Mouse (Mus musculus) layer of hippocampus, postnatal 14 days (tissue): ENCODE results near the gene Sowahb. TPM values are rescaled to one million over a fixed set of nuclear protein-coding genes. Genes with fewer than 3 reads are reported as not detected.

ENCODE experiments used
- DNase-seq, 2 experiments: peaks; one replicate each; pipeline ENCODE4 v3.0.0; 2021 to 2022; ENCODE audit warnings: low spot score in 2 of 2, mixed read lengths in 1 of 2
- long read RNA-seq, 2 experiments: library from polyadenylated mRNA; stranded (forward); transcript quantifications; one replicate each; pipeline ENCODE4 v2.0.0; 2021
- total RNA-seq, 2 experiments: library from RNA; stranded (reverse); gene quantifications; 2 replicates each; pipeline ENCODE4 v1.2.3; 2021

Sowahb gene
- total RNA-seq: 1 to 10 TPM in 1 of 2 experiments, under 1 TPM in 1; 0.46 to 1.0 TPM
- long read RNA-seq, experiment 1: 0 reads
- long read RNA-seq, experiment 2: 0 reads

DNA sequence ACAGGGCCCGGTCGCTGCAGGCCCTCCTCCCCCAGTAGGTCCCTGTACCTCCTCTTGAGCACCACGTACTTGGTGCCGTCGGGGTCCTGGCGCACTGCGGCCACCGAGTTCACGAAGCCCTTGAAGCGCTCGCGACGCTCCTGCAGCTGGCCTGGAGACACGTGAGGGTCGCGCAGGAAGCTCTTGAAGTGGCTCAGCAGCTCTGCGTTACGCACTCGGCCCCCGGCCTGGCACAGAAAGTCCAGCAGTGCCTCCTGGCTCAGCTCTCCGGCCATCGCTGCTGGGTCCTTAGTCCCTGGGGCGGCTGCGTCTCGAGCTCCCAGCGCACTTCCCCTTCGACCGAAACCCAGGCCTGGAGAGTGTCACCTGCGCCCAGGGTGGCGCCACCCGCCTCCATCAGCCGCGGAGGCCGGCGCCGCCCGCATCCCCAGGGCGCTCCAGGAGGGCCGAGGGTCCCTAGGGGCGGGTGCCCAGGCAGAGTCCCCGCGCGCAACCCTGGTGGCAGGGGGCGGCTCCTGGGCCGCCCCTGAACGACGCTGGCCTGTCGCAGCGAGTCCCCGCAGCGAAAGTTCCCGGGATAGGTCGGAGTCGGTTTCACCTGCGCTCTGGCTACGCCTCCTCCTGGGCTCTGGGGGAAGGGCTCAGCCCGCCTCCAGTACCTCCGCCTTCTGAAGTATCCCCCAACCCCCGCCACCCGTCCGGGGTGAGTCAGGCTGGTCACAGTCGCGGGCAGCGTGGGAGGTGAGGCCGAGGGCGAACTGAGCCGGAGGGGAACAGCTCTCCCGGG, at the start of gene Sowahb:
TSS of gene Sowahb (minus strand) at position 439 of the 787 bp plus-strand sequence.
- no peak for DNase-seq

DNA sequence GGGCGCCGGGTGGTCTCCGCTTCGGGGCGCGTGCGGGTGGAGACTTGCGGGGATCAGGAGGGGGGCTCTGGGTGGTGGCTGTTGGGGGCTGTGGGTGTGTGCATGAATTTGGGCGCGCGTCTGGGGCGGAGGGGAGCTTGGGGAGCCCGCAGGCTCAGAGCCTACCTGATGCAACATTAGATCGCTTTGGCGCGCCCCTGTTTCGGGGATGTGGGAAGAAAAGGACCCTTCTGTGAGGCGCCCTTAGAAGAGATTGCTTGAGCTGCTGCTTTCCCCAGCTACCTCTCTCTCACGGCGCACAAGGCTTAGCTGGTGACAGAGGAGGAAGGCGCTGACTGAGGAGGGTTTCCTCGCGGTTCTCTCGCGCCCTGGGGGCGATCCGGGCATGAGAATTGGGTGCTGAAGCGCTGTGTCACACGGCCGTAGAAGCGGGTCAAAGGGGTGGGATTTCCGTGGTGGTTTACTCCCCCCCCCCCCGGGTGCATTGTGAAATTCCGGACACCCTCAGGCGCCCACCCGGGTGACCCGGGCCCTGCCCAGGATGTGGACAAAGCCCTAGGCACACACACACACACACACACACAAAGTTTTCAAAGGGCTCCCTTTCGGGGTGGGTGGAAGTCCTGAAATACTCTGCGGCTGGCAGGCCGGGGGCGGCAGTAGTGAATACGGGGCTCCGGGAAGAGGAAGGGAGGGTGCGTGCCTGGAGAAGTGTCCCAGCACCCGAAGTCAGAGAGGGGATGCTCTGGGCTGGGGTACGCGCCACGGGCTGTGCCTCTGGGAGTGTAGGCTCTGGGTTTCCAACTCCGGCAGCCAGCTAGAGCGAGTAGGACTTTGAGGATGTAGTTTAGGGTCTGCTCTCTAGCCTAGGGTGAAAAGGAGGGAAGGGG, 49.1 kb upstream of the Sowahb start:
- peak in 1 of 2 experiments; percentile 35 for DNase-seq

DNA sequence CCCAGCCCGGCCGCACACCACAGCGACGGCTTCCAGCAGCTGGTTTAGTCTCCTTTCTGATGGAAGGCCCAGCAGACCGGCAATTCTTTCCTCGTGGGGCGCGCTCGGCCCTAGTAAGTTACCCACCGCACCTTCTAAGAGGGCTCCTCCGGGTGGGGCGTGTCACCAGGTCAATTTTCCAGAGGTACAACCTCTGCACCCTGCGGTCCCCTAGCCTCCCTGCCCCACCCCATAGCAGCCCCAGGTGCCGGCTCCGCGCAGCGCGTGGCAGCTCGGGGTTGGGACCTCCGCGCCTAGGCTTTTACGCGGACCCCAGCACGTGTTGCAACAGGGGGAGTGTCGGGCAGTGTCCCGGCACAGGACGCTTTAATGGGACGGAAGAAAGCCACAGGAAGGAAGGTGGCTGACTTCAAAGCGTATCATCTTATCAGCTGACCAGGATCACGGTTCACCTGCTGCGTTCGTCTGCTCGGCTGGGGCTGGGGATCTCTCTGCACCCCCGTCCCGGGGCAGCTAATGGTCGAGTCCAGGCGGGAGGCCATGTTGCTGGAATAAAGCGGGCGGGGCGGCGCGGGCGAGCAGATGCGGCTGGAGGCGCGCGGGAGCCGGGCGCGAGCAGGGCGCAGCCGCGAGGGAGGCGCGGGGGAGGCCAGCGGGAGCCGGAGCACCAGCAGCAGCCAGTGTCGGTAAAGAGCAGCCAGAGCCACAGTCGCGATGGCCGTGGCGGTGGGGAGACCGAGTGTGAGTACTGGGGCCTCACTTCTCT, 48.2 kb upstream of the Sowahb start, which contains the start of gene Sept11:
TSS of gene Sept11 (plus strand) at position 581 of the 766 bp plus-strand sequence.
- peak; percentile 94 to 97 for DNase-seq

DNA sequence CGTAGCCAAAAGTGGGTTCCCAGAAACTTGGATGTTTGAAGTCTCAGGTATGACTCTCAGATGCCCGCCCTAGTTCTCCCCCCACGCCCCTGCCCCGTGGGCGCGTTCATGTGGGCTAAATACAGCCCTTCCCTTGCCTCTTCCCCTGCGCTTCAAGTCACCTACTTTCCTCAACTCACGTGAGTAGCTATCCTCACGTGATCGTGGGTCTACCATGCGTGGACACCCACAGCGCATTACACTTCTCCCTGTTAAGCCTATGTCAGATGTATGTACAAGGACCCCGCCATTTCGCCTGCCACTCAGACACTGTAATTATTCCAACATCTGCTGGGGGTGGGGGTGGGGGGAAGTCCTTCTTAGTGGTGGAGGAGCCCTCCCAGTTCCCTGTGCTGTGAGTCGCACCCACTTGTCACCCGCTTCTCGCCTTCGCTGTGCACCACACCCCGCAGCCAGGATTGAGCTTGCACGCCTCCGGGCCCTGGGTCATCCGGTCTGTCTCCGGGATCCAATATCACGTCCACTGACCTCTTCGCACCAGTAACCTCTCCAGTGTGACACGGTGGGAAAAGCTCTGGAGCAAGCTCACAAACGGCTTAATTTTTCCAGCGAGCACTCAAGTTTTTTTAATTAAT, 47.4 kb upstream of the Sowahb start:
- DNase-seq: peak in 1 of 2 experiments; percentile 31

DNA sequence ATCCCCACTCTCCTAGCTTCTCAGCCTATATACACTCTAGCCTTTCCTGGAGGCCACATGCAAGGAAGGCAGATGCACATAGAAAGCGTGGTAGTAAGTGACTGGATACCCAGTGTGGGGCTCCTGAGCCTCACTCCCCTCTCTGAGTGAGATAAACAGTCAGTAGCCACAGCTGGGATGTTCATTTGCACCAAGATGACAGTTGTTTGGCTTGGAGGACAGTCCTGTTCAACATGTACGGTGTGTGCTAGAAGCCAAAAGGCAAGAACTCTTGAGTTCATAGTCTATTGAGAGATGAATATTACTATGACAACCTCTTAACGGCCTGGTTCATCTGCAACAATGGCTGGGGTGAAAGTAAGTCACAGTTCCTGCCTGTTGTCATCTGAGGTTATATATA, 46.4 kb upstream of the Sowahb start:
- no peak for DNase-seq

DNA sequence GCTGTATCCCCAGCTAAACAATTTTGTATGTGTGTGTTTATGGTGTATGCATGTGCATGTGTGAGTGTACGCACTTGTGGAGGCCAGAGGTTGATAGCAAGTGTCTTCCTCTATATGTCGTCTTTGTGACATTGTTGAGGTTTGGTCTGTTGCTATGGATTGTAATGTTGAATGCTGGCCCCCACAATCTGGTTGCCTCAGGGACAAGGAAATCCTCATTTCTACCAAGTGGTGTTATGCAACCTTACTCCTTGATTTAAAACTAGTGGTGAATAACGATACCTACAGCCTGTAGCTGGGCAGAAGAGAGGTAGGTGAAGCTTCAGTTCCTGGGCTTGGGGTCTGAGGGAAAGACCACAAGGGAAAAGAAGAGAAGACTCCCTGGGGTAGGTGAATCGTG, 41.1 kb upstream of the Sowahb start:
- DNase-seq: no peak

DNA sequence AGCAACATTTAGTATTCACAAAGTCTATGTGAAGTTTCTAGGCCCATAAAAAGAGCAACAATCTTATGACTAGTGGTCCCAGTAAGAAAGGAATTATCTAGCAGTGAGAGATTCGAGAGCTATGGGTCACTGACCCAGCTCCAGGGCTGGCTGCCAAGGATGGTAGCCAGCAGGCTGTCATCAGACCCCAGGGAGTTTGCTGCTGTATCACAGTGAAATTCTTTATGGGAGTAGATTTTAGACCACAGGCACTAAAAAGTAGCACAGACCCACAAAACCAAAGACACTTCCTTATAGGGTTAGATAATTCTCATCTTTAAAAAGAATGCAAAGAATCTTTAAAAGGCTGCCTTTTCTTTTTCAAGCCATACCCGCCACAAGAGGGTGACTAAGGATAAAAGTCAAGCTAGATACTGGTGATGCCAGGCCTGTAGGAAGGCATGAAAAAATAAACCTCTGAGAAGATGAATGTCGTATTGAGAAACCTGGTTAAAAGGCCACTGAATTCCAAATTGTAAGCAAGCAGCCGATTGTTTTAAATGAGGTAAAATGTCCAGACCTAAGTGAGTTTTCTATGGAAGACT, 40.3 kb upstream of the Sowahb start:
- no peak for DNase-seq

DNA sequence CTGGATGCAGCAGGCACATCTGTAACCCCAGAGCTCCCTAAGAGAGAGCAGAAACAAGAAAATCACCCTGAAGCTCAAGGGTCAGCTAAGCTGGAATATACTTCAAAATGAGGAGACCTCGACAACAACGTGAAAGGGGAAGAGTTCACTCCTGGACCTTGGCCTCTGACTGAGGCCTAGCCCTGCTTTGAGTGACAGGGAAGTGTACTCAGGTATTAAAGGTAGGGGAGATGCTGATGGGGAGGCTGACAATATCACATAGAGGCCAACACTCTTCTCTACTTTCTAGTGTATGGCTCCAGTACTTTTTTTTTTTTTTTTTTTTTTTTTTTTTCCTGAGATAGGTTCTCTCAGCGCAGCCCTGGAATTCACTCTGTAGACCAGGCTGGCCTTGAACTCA, 34.8 kb upstream of the Sowahb start:
- no peak for DNase-seq

DNA sequence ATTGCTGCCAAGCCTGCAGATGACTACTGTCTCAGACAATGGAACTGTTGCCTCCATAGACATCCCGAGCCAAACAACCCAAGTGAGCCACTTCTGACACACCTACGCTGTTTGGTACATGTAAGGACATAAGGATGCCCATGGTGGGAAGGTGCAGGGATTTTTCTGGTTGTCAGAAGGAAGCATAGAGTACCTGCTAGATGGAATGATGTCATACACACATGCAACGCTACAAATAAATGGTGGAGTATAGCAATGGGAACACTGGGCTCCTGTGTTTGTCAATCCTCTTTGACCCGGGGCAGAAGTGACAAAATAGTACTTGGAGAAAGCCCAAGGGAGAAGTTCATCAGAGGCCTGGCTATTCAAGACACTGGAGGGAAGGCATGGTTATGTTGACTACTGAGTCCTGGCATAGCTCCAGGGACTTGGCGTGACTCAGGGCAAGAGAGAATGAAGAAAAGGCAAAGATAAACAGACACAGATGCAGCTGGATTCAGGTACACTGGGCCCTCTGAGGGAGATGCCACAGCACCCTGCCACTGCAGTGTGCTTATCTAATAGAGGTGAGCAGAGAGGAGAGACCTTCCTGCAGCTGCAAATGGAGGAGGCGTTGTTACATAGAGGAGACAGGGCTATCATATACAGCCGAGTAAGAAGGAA, 33.0 kb upstream of the Sowahb start:
- DNase-seq: no peak

DNA sequence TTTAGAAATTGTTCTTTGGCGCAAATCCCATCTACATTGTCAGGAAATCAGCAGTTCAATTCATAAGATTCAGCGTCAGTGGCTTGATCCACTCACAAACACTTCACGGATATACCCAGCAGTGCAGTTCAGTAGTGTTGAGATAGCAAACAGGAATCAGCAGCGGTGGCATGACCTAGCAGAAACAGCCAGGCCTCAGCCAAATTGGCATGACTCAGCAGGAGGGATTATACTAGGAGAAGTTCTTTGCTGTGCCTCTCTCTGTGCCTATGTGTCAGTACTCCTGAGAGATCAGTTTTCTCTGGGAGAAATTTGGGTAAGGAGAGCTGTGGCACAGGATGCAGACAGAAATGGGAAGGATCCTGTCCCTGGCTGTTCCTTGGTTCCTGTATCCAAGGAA, 16.0 kb upstream of the Sowahb start:
- no peak for DNase-seq

DNA sequence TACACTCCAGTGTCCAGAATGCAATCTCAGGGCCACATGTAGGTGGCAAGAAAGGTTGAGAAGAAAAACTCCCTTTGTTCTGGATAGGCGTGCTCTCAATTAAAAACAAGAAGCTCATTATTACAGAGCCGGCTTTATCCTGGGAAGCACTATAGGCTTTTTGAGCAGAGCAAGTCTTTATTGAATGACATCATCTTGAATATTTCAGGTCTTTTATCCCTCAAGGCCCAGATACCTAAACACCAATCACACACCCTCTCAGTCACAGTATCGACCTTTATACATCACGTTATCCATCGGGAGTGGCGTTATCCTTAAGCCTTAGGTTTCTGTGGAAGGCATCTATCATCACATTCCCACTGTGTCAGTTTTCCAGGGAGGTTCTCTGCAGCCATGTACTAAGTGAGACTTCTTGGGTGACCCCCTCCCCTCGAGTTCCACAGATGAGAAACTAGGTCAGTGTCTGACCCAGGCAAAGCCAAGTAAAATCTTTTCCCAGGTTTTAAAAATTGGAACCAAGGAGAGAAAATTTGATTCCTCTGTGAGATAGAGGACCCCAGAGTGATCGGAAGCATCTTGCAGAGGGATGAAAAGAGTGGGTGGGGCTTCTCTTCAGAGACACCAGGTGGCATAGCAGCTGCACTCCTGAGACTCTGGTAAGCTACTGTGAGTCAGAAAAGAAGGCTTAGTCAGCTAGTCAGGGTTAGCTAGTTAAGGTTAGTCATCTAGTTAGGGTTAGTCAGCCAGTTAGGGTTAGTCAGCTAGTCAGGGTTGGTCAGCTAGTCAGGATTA, 9.0 kb upstream of the Sowahb start:
- DNase-seq: no peak

DNA sequence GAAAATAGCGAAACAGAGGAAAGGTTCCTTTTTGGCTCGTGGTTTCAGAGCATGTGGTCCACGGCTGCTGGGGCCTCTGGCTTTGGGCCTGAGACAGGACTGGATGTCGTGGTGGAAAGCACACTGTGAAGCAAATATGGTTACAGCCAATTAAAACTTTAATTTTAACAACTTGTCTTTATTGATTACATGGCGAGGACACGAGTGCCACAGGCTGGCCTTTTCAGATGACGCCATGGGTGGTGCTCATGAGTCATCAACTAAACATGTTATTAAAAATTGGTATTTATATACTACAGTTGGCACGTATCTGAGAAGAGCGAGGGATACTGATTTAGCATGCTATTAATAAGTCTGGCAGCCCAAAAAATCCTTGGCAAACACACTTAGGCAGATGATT, 7.1 kb upstream of the Sowahb start:
- peak in 1 of 2 experiments; percentile 47 for DNase-seq

DNA sequence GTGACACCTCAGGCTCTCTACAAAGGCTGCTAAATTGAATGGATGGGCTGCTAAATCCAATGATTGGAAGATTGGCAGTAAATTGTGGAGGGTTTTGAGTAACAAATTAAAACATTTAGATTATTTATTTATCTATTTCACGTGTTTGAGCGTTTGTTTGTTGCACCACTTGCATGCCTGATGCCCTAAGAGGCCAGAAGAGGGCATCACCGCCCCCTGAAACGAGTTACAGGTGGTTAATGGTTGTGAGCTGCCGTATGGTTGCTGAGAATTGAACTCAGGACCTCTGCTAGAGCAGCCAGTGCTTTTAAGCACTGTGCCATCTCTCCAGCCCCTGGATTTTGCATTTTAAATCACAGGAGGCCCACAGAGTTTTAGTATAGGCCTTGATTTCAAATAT, 6.2 kb upstream of the Sowahb start:
- no peak for DNase-seq

DNA sequence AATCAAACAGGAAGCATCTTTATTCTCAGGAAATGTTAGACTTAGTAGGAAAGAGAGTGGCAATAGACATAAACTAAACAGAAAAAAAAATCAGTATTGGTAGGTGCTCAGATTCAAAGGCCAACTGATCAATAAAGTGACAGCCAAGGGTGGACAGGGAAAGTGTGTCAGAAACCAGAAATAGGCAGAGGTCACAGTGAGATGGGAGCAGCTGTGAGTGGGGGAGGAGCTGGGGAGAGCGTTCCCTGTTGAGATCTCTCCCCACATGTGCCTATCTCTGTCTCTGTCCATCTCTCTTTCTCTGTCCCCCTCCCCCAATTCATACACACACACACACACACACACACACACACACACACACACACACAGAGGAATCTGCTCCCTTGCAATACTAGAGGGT, 5.1 kb upstream of the Sowahb start:
- DNase-seq: no peak

DNA sequence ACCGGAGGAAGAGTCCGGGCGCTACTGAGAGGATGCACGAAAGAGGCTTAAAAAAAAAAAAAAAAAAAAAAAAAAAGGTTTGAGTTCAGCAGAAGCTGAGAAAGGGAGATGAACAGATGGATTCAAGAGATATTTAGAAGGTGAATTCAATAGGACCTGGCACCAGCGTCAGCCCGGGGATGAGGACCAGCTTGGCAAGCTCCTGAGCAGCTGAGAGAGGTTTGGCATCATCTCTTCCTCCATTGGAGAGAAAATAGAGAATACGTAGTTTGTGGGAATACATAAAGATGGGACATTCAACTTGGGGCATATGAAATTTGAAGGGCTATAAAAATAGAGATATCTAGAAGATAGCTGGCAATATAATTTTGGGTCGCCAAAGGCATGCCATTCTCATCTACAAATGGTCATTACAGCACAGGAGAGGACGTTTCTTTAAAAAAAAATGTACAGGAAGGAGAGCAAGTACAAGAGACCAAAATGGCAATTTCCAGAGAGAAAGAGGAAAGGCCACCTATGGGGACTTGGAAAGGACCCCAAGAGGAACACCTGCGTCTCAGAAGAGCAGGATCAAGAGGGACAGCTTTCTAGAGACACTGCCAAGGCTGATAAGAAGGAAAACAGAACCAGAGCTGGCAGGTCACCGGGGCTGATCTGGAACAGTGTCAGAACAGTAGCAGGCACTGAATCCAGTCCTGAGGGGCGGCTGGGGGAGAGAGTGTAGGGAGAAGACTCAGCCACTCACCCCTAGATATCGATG, 3.8 kb upstream of the Sowahb start:
- DNase-seq: no peak

DNA sequence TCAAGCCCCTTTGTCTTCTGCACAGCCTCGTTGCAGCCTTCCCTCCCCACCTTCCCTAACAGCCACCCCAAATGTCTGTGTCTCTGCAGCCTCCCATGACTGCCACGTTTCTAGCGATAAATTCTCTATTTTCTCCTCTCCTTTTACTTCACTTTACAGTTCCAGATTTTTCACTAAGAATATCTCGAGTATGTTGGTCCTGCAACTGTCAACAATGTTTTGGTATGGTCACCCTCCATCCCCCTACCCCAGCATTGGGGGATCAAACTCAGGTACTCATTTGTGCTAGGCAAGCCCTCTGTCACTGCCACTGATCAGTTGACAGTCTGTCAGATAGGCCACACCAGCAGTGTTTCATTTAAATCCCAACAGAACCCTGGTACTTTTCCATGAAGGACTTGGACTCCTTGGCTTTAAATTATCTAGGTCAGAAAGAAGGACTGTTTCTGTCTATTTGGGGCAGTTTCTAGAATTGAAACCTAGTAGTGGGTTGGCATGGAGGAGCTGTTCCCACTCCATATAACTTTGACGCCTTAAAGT, 1.6 kb upstream of the Sowahb start:
- DNase-seq: no peak

DNA sequence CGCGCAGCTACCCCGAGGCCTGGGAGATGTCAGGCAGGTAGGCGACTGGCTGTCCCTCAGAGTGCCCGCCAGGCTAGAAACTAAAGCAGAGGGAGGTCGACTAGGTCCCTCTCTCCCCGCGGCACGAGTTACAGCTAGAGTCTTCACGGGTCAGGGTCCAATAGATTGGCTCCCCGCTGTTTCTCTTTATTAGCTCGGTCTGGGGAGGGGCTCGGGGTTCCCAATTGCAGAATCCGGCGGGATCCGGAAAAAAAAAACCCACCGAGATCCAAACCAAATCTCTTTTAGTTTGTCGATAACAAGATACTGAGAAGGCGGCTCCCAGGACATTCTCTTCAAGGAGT, 521 bp upstream of the Sowahb start:
- no peak for DNase-seq
